Mouse (Mus musculus): ENCODE data around the gene Cltc. TPM values are rescaled to one million over a fixed set of nuclear protein-coding genes. Genes with fewer than 3 reads are reported as not detected.
"Not testable (repeated sequence)": the region's sequence is repeated elsewhere in the genome, so short reads cannot be mapped to it uniquely, and the experiment has no call there.

The Cltc gene
- polyA plus RNA-seq (2015; fragmentation: Nextera tagmentation; extraction: Ambion mirVana) = 114 and 118 TPM in 2 replicates

GRCm38 (mm10) chr11:86757480-86758371 lies at the start of gene Cltc:
Gene Cltc (minus strand): TSS chr11:86757565.
- Histone ChIP-seq H3K27ac (peak within 1 kb of the TSS; percentile 98), H3K4me3 (peak within 1 kb of the TSS; percentile 87), H3K9ac (peak within 1 kb of the TSS; percentile 88), H3K9me3 (no peaks in the 10 kb centered on the region), H3K4me1 (peaks cover 13% of the 10 kb centered on the region), H3K27me3 (no peaks in the 10 kb centered on the region), H3K4me2 (peak within 1 kb of the TSS; percentile 81), H3K36me3 (0 out of 2 replicates have a peak, but pooled peaks cover 3% of the 10 kb centered on the region)
- ATAC-seq (ENCODE audit: insufficient number of reproducible peaks, low FRiP score, low TSS enrichment, low read depth) = peak; percentile 93
- WGBS = under 1% methylated on average over 68 of the region's 73 CpGs

DNA sequence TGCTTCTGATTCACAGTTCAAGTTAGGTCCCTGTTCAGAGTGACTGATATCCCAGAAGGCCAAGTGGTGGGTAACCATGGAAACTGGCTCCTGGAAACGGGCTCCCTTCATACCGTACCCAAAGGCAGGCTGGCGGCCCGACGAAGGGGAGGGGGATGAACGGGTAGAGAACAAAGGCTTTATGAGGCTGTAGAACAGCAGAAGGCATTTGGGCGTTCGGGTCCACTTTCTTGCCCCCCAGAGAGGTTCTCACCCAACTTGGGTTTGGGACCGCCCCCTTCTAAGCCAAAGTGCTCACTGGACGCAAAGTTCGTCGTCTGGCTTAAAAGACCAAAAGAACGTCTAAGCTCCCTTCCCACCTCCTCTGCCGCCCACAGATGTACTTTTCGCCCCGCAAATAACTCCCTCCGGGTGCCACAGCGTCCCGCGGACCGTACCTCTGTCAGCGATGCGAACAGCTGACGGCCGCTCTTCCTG lies 49.7 kb upstream of the Cltc start:
- under 1% methylated on average over 25 of the region's 25 CpGs for WGBS
- H3K4me1 ChIP-seq = peaks cover 3% of the 10 kb centered on the region; the same call in 1 of the 2 replicates
- H3K27ac ChIP-seq = peak overlapping the region; percentile 80
- H3K36me3 ChIP-seq = peaks cover 16% of the 10 kb centered on the region
- peak; percentile 61; the same call in 1 of the 2 replicates for ATAC-seq (ENCODE audit: insufficient number of reproducible peaks, low FRiP score, low TSS enrichment, low read depth)
- H3K4me2 ChIP-seq = peak overlapping the region; percentile 76
- peak overlapping the region; percentile 93 for H3K4me3 ChIP-seq
- no peaks in the 10 kb centered on the region for H3K27me3 ChIP-seq
- H3K9me3 ChIP-seq = no peaks in the 10 kb centered on the region
- H3K9ac ChIP-seq = peak overlapping the region; percentile 72

DNA sequence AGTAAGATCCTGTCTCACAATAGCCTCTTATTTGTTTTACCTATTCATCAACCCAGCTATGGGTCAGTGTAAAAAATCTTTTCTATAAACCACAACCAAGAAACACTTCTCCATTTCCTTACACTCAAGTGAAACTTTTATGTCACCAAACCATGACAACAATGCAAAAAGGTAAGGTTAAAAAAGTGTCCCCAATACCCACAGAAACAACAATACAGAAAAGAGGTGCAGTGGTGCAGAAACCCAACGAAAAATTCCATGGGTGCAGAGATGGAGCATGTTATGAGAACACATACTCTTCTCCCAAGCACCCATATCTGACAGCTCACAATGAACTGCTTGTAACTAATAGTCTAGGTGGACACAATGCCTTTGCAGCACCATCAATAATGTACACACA lies 36.8 kb upstream of the Cltc start:
- no peak for ATAC-seq (ENCODE audit: insufficient number of reproducible peaks, low FRiP score, low TSS enrichment, low read depth)
- no peak overlapping the region for H3K4me2 ChIP-seq
- WGBS = 75% methylated on average over 1 of the region's 1 CpGs
- no peak overlapping the region for H3K27ac ChIP-seq
- H3K4me3 ChIP-seq = no peak overlapping the region
- no peak overlapping the region for H3K9ac ChIP-seq
- no peaks in the 10 kb centered on the region for H3K4me1 ChIP-seq
- H3K36me3 ChIP-seq = peaks cover 44% of the 10 kb centered on the region
- H3K9me3 ChIP-seq = no peaks in the 10 kb centered on the region
- no peaks in the 10 kb centered on the region for H3K27me3 ChIP-seq

DNA sequence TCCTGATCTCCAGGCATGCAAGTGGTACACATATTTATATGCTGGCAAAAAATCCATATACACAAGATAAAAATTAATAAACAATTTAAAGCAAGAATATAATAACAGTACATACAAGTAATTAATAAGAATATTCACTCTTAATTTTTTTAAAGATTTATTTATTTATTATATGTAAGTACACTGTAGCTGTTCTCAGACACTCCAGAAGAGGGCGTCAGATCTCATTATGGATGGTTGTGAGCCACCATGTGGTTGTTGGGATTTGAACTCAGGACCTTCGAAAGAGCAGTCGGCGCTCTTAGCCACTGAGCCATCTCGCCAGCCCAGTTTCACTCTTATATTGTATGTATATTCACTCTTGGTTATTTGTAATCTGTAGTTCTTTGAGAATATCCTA lies 30.1 kb upstream of the Cltc start:
- H3K9ac ChIP-seq; ATAC-seq (ENCODE audit: insufficient number of reproducible peaks, low FRiP score, low TSS enrichment, low read depth); H3K27ac ChIP-seq; H3K4me3 ChIP-seq; H3K9me3 ChIP-seq; H3K27me3 ChIP-seq; H3K4me2 ChIP-seq; H3K4me1 ChIP-seq: not testable (repeated sequence)
- peaks cover 38% of the 10 kb centered on the region for H3K36me3 ChIP-seq
- 95% methylated on average over 5 of the region's 5 CpGs for WGBS

- Histone ChIP-seq H3K4me1 (no peaks in the 10 kb centered on the region), H3K36me3 (peaks cover 41% of the 10 kb centered on the region), H3K9me3 (no peaks in the 10 kb centered on the region), H3K9ac (no peak overlapping the region), H3K4me2 (no peak overlapping the region), H3K4me3 (no peak overlapping the region), H3K27ac (no peak overlapping the region), H3K27me3 (no peaks in the 10 kb centered on the region)
- WGBS = 91% methylated on average over 2 of the region's 2 CpGs
- ATAC-seq (ENCODE audit: insufficient number of reproducible peaks, low FRiP score, low TSS enrichment, low read depth) = no peak
Observed at GRCm38 (mm10) chr11:86785767-86786166, 28.4 kb upstream of the Cltc start.

GRCm38 (mm10) chr11:86769884-86770283 lies 12.5 kb upstream of the Cltc start:
- Histone ChIP-seq H3K36me3 (peaks cover 38% of the 10 kb centered on the region), H3K4me2 (no peak overlapping the region), H3K27me3 (no peaks in the 10 kb centered on the region), H3K4me3 (no peak overlapping the region), H3K9me3 (no peaks in the 10 kb centered on the region), H3K4me1 (no peaks in the 10 kb centered on the region), H3K27ac (no peak overlapping the region), H3K9ac (no peak overlapping the region)
- ATAC-seq (ENCODE audit: insufficient number of reproducible peaks, low FRiP score, low TSS enrichment, low read depth) = no peak
- 79% methylated on average over 4 of the region's 4 CpGs for WGBS

DNA sequence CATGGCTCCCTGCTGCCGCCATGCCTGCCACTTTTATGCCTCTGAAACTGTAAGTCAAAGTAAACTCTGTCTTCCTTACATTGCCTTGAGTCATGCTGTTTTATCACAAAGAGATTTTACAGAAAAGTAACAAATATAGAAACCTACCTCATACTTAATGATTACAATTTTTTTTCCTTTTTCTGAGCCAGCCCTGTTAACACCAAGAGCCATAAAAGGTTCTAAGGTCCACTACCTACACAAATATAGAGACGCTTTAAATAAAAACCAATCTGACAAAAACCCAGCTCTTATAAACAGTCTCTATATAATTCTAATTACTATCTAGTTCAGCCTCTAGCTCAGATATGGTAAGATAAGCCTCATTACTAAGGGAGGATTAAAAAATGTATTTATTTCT lies 7.1 kb upstream of the Cltc start:
- no peak overlapping the region for H3K4me2 ChIP-seq
- H3K4me1 ChIP-seq = no peaks in the 10 kb centered on the region
- no peak overlapping the region for H3K9ac ChIP-seq
- ATAC-seq (ENCODE audit: insufficient number of reproducible peaks, low FRiP score, low TSS enrichment, low read depth) = no peak
- no peaks in the 10 kb centered on the region for H3K9me3 ChIP-seq
- H3K27me3 ChIP-seq = no peaks in the 10 kb centered on the region
- 83% methylated on average over 2 of the region's 2 CpGs for WGBS
- no peak overlapping the region for H3K27ac ChIP-seq
- H3K36me3 ChIP-seq = 0 out of 2 replicates have a peak, but pooled peaks cover 3% of the 10 kb centered on the region
- no peak overlapping the region for H3K4me3 ChIP-seq

DNA sequence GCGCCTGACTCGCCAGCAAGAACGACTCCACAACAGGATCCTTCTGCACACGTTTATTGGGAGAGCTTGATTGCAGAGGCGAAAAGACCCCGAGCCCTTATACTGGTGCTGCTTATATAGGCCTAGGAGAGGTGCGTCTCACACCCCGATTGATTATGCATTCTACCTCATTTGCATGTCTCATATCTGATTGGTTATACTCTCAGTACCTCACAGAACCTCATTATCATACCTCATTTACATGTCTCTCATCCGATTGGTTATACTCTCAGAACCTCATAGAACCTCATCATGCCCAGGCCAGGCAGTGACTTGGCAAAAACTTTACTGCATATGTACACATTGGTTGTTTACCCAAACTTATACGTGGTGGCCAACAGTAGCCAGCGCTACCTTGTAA lies 5.8 kb upstream of the Cltc start:
- H3K4me2 ChIP-seq; H3K4me1 ChIP-seq; H3K4me3 ChIP-seq; H3K27me3 ChIP-seq; H3K27ac ChIP-seq; H3K36me3 ChIP-seq; H3K9ac ChIP-seq; ATAC-seq (ENCODE audit: insufficient number of reproducible peaks, low FRiP score, low TSS enrichment, low read depth); H3K9me3 ChIP-seq: not testable (repeated sequence)
- WGBS = 92% methylated on average over 11 of the region's 11 CpGs

DNA sequence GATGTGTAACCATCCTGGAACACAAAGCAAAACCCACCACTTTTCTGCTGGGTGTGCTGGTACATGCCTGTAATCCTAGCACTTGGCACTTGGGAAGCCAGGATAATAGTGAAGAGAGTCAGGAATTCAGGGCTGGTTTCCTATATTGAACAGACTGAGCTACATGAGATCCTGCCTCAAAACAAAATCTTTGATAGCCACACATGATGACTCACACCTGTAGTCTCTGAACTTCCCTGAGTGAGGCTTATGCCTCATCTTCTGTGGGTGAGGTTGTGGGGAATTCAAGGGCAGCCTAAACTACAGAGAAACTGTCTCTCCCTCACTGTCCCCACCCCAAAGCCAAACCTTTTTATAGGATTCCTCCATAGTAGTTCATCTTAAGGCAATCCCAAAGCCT lies 3.0 kb upstream of the Cltc start:
- no peak for ATAC-seq (ENCODE audit: insufficient number of reproducible peaks, low FRiP score, low TSS enrichment, low read depth)
- Histone ChIP-seq H3K27ac (no peak overlapping the region), H3K27me3 (no peaks in the 10 kb centered on the region), H3K4me2 (no peak overlapping the region), H3K36me3 (no peaks in the 10 kb centered on the region), H3K4me1 (peaks cover 7% of the 10 kb centered on the region; the same call in 1 of the 2 replicates), H3K4me3 (no peak overlapping the region), H3K9ac (no peak overlapping the region), H3K9me3 (no peaks in the 10 kb centered on the region)

DNA sequence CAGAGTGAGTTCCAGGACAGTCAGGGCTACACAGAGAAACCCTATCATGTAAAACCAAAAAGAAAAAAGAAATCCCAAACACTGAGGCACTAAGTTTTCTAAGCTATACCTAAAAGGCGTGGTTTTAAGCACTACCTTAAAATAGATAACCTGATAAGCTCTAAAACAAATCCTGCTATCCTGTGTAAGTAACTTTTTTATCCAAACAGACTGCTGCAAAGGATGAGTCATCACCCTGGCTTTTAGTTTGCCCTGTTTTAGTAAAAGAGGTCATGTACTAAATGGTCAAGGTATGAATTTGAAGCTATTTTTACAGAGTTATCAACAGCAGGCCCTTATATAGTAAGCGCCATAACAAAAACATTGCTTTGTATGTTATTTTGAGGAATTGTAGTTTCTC lies 2.5 kb upstream of the Cltc start:
- 89% methylated on average over 2 of the region's 2 CpGs for WGBS
- Histone ChIP-seq H3K4me1 (peaks cover 10% of the 10 kb centered on the region; the same call in 1 of the 2 replicates), H3K4me2 (no peak overlapping the region), H3K9ac (no peak overlapping the region), H3K27me3 (no peaks in the 10 kb centered on the region), H3K27ac (no peak overlapping the region), H3K4me3 (no peak overlapping the region), H3K36me3 (no peaks in the 10 kb centered on the region), H3K9me3 (no peaks in the 10 kb centered on the region)
- no peak for ATAC-seq (ENCODE audit: insufficient number of reproducible peaks, low FRiP score, low TSS enrichment, low read depth)

DNA sequence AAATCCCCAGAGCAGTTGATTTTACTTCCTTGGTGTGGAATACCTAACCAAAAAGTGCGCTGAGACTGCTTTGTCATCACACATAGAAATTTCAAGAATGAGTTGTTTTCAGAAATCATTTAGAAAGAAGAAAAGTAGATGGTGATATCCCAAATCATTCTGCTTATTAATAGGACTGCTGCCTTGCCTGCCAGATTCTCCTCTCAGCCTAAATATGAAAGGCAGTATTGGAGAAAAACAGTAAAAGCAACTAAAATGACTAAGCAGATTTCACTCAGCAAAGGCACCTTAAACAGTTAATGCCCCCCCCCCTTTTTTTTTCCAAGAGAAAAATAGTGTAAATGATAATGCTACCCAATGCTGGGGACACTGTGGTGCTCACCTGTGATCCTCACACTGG lies 1.9 kb upstream of the Cltc start:
- Histone ChIP-seq H3K27me3 (no peaks in the 10 kb centered on the region), H3K36me3 (no peaks in the 10 kb centered on the region), H3K9me3 (no peaks in the 10 kb centered on the region), H3K27ac (no peak overlapping the region), H3K4me3 (no peak overlapping the region), H3K9ac (no peak overlapping the region), H3K4me2 (no peak overlapping the region), H3K4me1 (peaks cover 10% of the 10 kb centered on the region; the same call in 1 of the 2 replicates)
- no peak for ATAC-seq (ENCODE audit: insufficient number of reproducible peaks, low FRiP score, low TSS enrichment, low read depth)
- WGBS = 98% methylated on average over 1 of the region's 1 CpGs

DNA sequence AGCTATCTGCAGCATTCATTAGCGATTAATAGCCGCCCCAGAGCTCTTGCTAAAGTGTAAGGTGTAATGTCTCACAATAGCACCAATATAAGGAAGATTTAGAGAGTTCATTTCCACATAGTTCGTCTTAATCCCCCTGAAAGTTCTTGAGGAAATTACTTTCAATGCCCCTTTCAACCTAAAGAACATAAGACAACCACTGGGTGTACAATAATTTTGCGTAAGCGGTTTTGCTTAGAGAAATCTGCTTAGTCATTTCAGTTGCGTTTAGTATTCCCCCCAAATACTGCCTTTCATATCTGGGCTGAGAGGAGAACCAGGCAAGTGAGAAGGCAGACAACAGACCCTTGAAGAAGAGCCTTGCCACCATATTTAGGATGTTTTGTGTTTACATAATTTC lies 1.2 kb upstream of the Cltc start:
- no peaks in the 10 kb centered on the region for H3K27me3 ChIP-seq
- H3K4me3 ChIP-seq = peak overlapping the region; percentile 87
- H3K9me3 ChIP-seq = no peaks in the 10 kb centered on the region
- ATAC-seq (ENCODE audit: insufficient number of reproducible peaks, low FRiP score, low TSS enrichment, low read depth) = no peak
- peak overlapping the region; percentile 98 for H3K27ac ChIP-seq
- H3K4me1 ChIP-seq = peaks cover 11% of the 10 kb centered on the region
- 25% methylated on average over 6 of the region's 6 CpGs for WGBS
- 0 out of 2 replicates have a peak, but pooled peaks cover 1% of the 10 kb centered on the region for H3K36me3 ChIP-seq
- H3K4me2 ChIP-seq = peak overlapping the region; percentile 81
- H3K9ac ChIP-seq = peak overlapping the region; percentile 88

All from limb, embryonic 15.5 days (tissue).